Mouse (Mus musculus): ENCODE results near the gene Olfr576.

The Olfr576 gene

GRCm38 (mm10) chr7:102962360-102962759 lies at the start of gene Olfr576:
Gene Olfr576 (plus strand): TSS chr7:102962660.
- no peak for DNase-seq

GRCm38 (mm10) chr7:102915261-102915660 lies 47.2 kb upstream of the Olfr576 start:
- no peak for DNase-seq

GRCm38 (mm10) chr7:102916405-102916804 lies 46.1 kb upstream of the Olfr576 start:
- DNase-seq = no peak

GRCm38 (mm10) chr7:102917032-102917875 lies 45.2 kb upstream of the Olfr576 start, which contains the start of gene Olfr571:
Gene Olfr571 (minus strand): TSS chr7:102917536.
- no peak for DNase-seq

- DNase-seq = no peak
These were observed 42.8 kb upstream of the Olfr576 start for GRCm38 (mm10) chr7:102919632-102920031.

GRCm38 (mm10) chr7:102924109-102924508 lies 38.4 kb upstream of the Olfr576 start, which contains the start of gene Olfr572:
Gene Olfr572 (plus strand): TSS chr7:102924409.
- no peak for DNase-seq

GRCm38 (mm10) chr7:102927105-102927504 lies 35.4 kb upstream of the Olfr576 start:
- DNase-seq = no peak

GRCm38 (mm10) chr7:102942475-102942874 lies 20.0 kb upstream of the Olfr576 start, which contains the start of gene Olfr573-ps1:
Gene Olfr573-ps1 (minus strand): TSS chr7:102942575.
- DNase-seq = no peak

GRCm38 (mm10) chr7:102943417-102943816 lies 19.0 kb upstream of the Olfr576 start:
- DNase-seq = no peak

GRCm38 (mm10) chr7:102948167-102948566 lies 14.3 kb upstream of the Olfr576 start, which contains the start of gene Olfr574:
Gene Olfr574 (plus strand): TSS chr7:102948467.
- no peak for DNase-seq

GRCm38 (mm10) chr7:102950732-102951131 lies 11.7 kb upstream of the Olfr576 start:
- DNase-seq = no peak

GRCm38 (mm10) chr7:102958137-102958536 lies 4.3 kb upstream of the Olfr576 start:
- no peak for DNase-seq

GRCm38 (mm10) chr7:102958593-102958992 lies 3.9 kb upstream of the Olfr576 start, which contains the start of gene Olfr575:
Gene Olfr575 (minus strand): TSS chr7:102958775.
- DNase-seq = no peak

GRCm38 (mm10) chr7:102974399-102974798 lies 11.9 kb downstream of the Olfr576 start:
- no peak for DNase-seq

GRCm38 (mm10) chr7:102975843-102976242 lies 13.4 kb downstream of the Olfr576 start, which contains the start of gene Olfr577:
Gene Olfr577 (minus strand): TSS chr7:102975943.
- no peak for DNase-seq

GRCm38 (mm10) chr7:102989224-102989623 lies 26.8 kb downstream of the Olfr576 start, which contains the start of gene Olfr578:
Gene Olfr578 (minus strand): TSS chr7:102989324.
- no peak for DNase-seq

Data from thymus, postnatal 25 days (tissue).